Mouse (Mus musculus) MEL (cell line): ENCODE data around the gene Gjc3. TPM values are rescaled to one million over a fixed set of nuclear protein-coding genes. Genes with fewer than 3 reads are reported as not detected.
"Not testable (repeated sequence)": the region's sequence is repeated elsewhere in the genome, so short reads cannot be mapped to it uniquely, and the experiment has no call there.

ENCODE experiments used
- DNase-seq: peaks from one replicate; pipeline ENCODE4 v3.0.0; 2011; ENCODE audit warnings: low read depth, low spot score
- H3K27ac ChIP-seq: 2 replicates; pipeline ENCODE4 v1.5.1; 2012; ENCODE audit warnings: low read depth, mild to moderate bottlenecking, control low read depth, low read length, moderate library complexity; ENCODE audit not compliant: control insufficient read depth
- H3K27me3 ChIP-seq, 2 experiments: fragments of 150-350 bp in 1 of 2; sonication (generic) in 1 of 2; 2 replicates each; pipeline ENCODE4 v1.6.1; 2012; ENCODE audit warnings: low read length in 2 of 2, mild to moderate bottlenecking in 2 of 2, improper control_type of control experiment in 1 of 2, moderate library complexity in 1 of 2; ENCODE audit not compliant: insufficient read depth in 2 of 2, control insufficient read depth in 1 of 2
- H3K36me3 ChIP-seq, 2 experiments: 2 replicates each; pipeline ENCODE4 v1.6.1; 2012 to 2014; ENCODE audit warnings: low read length in 2 of 2, improper control_type of control experiment in 1 of 2, inconsistent platforms in 1 of 2, mild to moderate bottlenecking in 1 of 2; ENCODE audit not compliant: insufficient read depth in 2 of 2, control insufficient read depth in 1 of 2
- H3K4me1 ChIP-seq, 2 experiments: fragments of 150-350 bp in 1 of 2; sonication (generic) in 1 of 2; 2 replicates each; pipeline ENCODE4 v1.6.1; 2012; ENCODE audit warnings: low read length in 2 of 2, improper control_type of control experiment in 1 of 2, mild to moderate bottlenecking in 1 of 2; ENCODE audit not compliant: insufficient read depth in 2 of 2, control insufficient read depth in 1 of 2
- H3K4me3 ChIP-seq, 2 experiments: fragments of 150-350 bp in 1 of 2; sonication (generic) in 1 of 2; 2 replicates each; pipeline ENCODE4 v1.5.1; 2012; ENCODE audit warnings: low read depth in 2 of 2, low read length in 2 of 2, mild to moderate bottlenecking in 2 of 2, moderate library complexity in 2 of 2, control low read depth in 1 of 2, improper control_type of control experiment in 1 of 2; ENCODE audit not compliant: control insufficient read depth in 1 of 2, insufficient read depth in 1 of 2
- H3K79me2 ChIP-seq: 2 replicates; pipeline ENCODE4 v1.6.1; 2012; ENCODE audit warnings: mild to moderate bottlenecking, low read length, moderate library complexity; ENCODE audit not compliant: control insufficient read depth, poor library complexity, insufficient read depth
- H3K9ac ChIP-seq: 2 replicates; pipeline ENCODE4 v1.6.1; 2012; ENCODE audit warnings: low read depth, mild to moderate bottlenecking, control low read depth, low read length, moderate library complexity; ENCODE audit not compliant: control insufficient read depth, poor library complexity, severe bottlenecking
- H3K9me3 ChIP-seq: fragments of 150-350 bp; sonication (generic); replicated peaks from 2 replicates; pipeline ENCODE4 v1.6.1; 2012; ENCODE audit warnings: mild to moderate bottlenecking, low read length, improper control_type of control experiment, moderate library complexity; ENCODE audit not compliant: insufficient read depth
- CHD2 ChIP-seq: IDR thresholded peaks from 2 replicates; pipeline ENCODE4 v1.6.1; 2011; ENCODE audit warnings: low read length, improper control_type of control experiment
- EP300 ChIP-seq, 2 experiments: IDR thresholded peaks; 2 replicates each; pipeline ENCODE4 v1.6.1; 2011; ENCODE audit warnings: improper control_type of control experiment in 2 of 2, low read length in 2 of 2, low read depth in 1 of 2, mild to moderate bottlenecking in 1 of 2
- ETS1 ChIP-seq: IDR thresholded peaks from 2 replicates; pipeline ENCODE4 v1.6.1; 2012; ENCODE audit warnings: low read depth, mild to moderate bottlenecking, inconsistent platforms, low read length, improper control_type of control experiment, moderate library complexity
- KAT2A ChIP-seq: conservative IDR thresholded peaks from 2 replicates; pipeline ENCODE4 v1.6.1; 2012; ENCODE audit warnings: low read depth, low read length, improper control_type of control experiment, inconsistent platforms
- MAZ ChIP-seq: IDR thresholded peaks from 2 replicates; pipeline ENCODE4 v1.6.1; 2012; ENCODE audit warnings: low read depth, mild to moderate bottlenecking, inconsistent platforms, low read length, improper control_type of control experiment
- MEF2A ChIP-seq: IDR thresholded peaks from 2 replicates; pipeline ENCODE4 v1.6.1; 2014; ENCODE audit warnings: low read depth, mild to moderate bottlenecking, inconsistent platforms, low read length, improper control_type of control experiment; ENCODE audit not compliant: poor library complexity, insufficient replicate concordance, severe bottlenecking; ENCODE audit errors: extremely low read depth
- MXI1 ChIP-seq: IDR thresholded peaks from 2 replicates; pipeline ENCODE4 v1.6.1; 2011; ENCODE audit warnings: mild to moderate bottlenecking, low read depth, low read length, improper control_type of control experiment
- NELFE ChIP-seq: IDR thresholded peaks from 2 replicates; pipeline ENCODE4 v1.6.1; 2011; ENCODE audit warnings: low read depth, low read length, improper control_type of control experiment
- NRF1 ChIP-seq: IDR thresholded peaks from 2 replicates; pipeline ENCODE4 v1.6.1; 2014; ENCODE audit warnings: low read depth, mild to moderate bottlenecking, inconsistent platforms, low read length, improper control_type of control experiment, moderate library complexity; ENCODE audit not compliant: poor library complexity, insufficient read depth, severe bottlenecking
- POLR2A ChIP-seq, 2 experiments: IDR thresholded peaks; 2 replicates each; pipeline ENCODE4 v1.6.1; 2011 to 2012; ENCODE audit warnings: low read length in 2 of 2, mild to moderate bottlenecking in 2 of 2, control low read depth in 1 of 2, improper control_type of control experiment in 1 of 2, low read depth in 1 of 2, moderate library complexity in 1 of 2; ENCODE audit not compliant: control insufficient read depth in 1 of 2, insufficient read depth in 1 of 2, poor library complexity in 1 of 2
- POLR2AphosphoS2 ChIP-seq: IDR thresholded peaks from 2 replicates; pipeline ENCODE4 v1.6.1; 2011; ENCODE audit warnings: low read length, improper control_type of control experiment
- POLR2AphosphoS5 ChIP-seq: IDR thresholded peaks from 2 replicates; pipeline ENCODE4 v1.6.1; 2012; ENCODE audit warnings: low read depth, borderline replicate concordance, mild to moderate bottlenecking, inconsistent platforms, low read length, moderate library complexity, mixed read lengths
- RAD21 ChIP-seq: IDR thresholded peaks from 2 replicates; pipeline ENCODE4 v1.6.1; 2011; ENCODE audit warnings: mild to moderate bottlenecking, low read depth, low read length, improper control_type of control experiment
- RCOR1 ChIP-seq: IDR thresholded peaks from 2 replicates; pipeline ENCODE4 v1.6.1; 2012; ENCODE audit warnings: low read depth, mild to moderate bottlenecking, inconsistent platforms, low read length, improper control_type of control experiment
- SIN3A ChIP-seq: IDR thresholded peaks from 2 replicates; pipeline ENCODE4 v1.6.1; 2012; ENCODE audit warnings: low read length, improper control_type of control experiment, inconsistent platforms
- SMC3 ChIP-seq: IDR thresholded peaks from 2 replicates; pipeline ENCODE4 v1.6.1; 2011; ENCODE audit warnings: low read depth, low read length, improper control_type of control experiment
- TBP ChIP-seq: IDR thresholded peaks from 2 replicates; pipeline ENCODE4 v1.8.0; 2011; ENCODE audit warnings: low read depth, low read length, improper control_type of control experiment
- UBTF ChIP-seq: IDR thresholded peaks from 2 replicates; pipeline ENCODE4 v1.6.1; 2012; ENCODE audit warnings: low read depth, mild to moderate bottlenecking, inconsistent platforms, low read length, improper control_type of control experiment, moderate library complexity, borderline replicate concordance; ENCODE audit not compliant: insufficient read depth
- USF1 ChIP-seq: IDR thresholded peaks from 2 replicates; pipeline ENCODE4 v1.6.1; 2014; ENCODE audit warnings: low read depth, mild to moderate bottlenecking, inconsistent platforms, low read length, improper control_type of control experiment, moderate library complexity
- ZKSCAN1 ChIP-seq: IDR thresholded peaks from 2 replicates; pipeline ENCODE4 v1.6.1; 2012; ENCODE audit warnings: low read depth, mild to moderate bottlenecking, inconsistent platforms, low read length, improper control_type of control experiment, moderate library complexity
- ZMIZ1 ChIP-seq: IDR thresholded peaks from 2 replicates; pipeline ENCODE4 v1.6.1; 2012; ENCODE audit warnings: low read depth, mild to moderate bottlenecking, inconsistent platforms, low read length, improper control_type of control experiment, moderate library complexity
- ZNF384 ChIP-seq: IDR thresholded peaks from 2 replicates; pipeline ENCODE4 v1.6.1; 2012; ENCODE audit warnings: low read depth, mild to moderate bottlenecking, inconsistent platforms, low read length, improper control_type of control experiment
- polyA plus RNA-seq, 2 experiments: library from polyadenylated mRNA; stranded (reverse) in 1 of 2; unstranded in 1 of 2; fragments of >175 nt in 1 of 2; fragments of >200 nt in 1 of 2; gene quantifications; 2 replicates each; pipeline versions ENCODE4 v1.2.1 to v1.2.4; 2012; ENCODE audit warnings: low replicate concordance in 2 of 2, low read depth in 1 of 2; ENCODE audit not compliant: insufficient read length in 2 of 2, insufficient read depth in 1 of 2, missing spikeins in 1 of 2
- total RNA-seq: library from RNA; depleted of rRNA; stranded (reverse); fragments of 300-350 nt; gene quantifications from 2 replicates; pipeline ENCODE4 v1.2.3, GENCODE M21; 2012

Gjc3 gene
- total and polyA plus RNA-seq, 3 experiments: not detected

GRCm38 (mm10) chr5:137936486-137936885, 26.4 kb downstream of the Gjc3 start:
- Histone ChIP-seq H3K79me2 (no peaks in the 10 kb centered on the region), H3K9ac (no peak overlapping the region), H3K27me3 (peaks cover 0 to 2% of the 10 kb centered on the region in 2 experiments; a peak in 2 of 4 replicates), H3K27ac (no peak overlapping the region), H3K9me3 (no peaks in the 10 kb centered on the region), H3K4me3 (no peak overlapping the region), H3K4me1 (no peaks in the 10 kb centered on the region), H3K36me3 (no peaks in the 10 kb centered on the region)
- TF ChIP-seq MXI1 (no peak), POLR2A (IDR thresholded peaks at IDR 0.05; ENCODE audit: control insufficient read depth in 1 of 2, insufficient read depth in 1 of 2, low read depth in 1 of 2, low read length in 2 of 2, poor library complexity in 1 of 2) (no peak), USF1 (no peak), TBP (no peak), POLR2AphosphoS2 (no peak), SMC3 (no peak), RCOR1 (no peak)
- DNase-seq: no peak

- not testable (repeated sequence) for H3K79me2 ChIP-seq, H3K4me3 ChIP-seq, H3K9me3 ChIP-seq, DNase-seq, H3K36me3 ChIP-seq, H3K9ac ChIP-seq, H3K4me1 ChIP-seq, H3K27ac ChIP-seq, H3K27me3 ChIP-seq
Observed at GRCm38 (mm10) chr5:137933934-137934333, 29.0 kb downstream of the Gjc3 start.

- Histone ChIP-seq H3K27me3 (peaks cover 10 to 12% of the 10 kb centered on the region in 2 experiments), H3K27ac (no peak overlapping the region), H3K79me2 (no peaks in the 10 kb centered on the region), H3K9me3 (no peaks in the 10 kb centered on the region), H3K4me1 (no peaks in the 10 kb centered on the region), H3K9ac (no peak overlapping the region), H3K4me3 (no peak overlapping the region), H3K36me3 (no peaks in the 10 kb centered on the region)
- no peak for DNase-seq
- TF ChIP-seq TBP (no peak), EP300 (IDR thresholded peaks at IDR 0.05; ENCODE audit: low read depth in 1 of 2, low read length in 2 of 2) (no peak), SIN3A (no peak), RAD21 (no peak), ETS1 (no peak), MEF2A (no peak), NRF1 (no peak), POLR2AphosphoS5 (no peak), MAZ (no peak), SMC3 (no peak), POLR2AphosphoS2 (no peak), UBTF (no peak), NELFE (no peak), ZKSCAN1 (no peak), CHD2 (no peak), ZMIZ1 (no peak), KAT2A (no peak), ZNF384 (no peak)
- TF ChIP-seq, all 39 proteins: peak for 0
Observed at GRCm38 (mm10) chr5:137928439-137928838, 34.5 kb downstream of the Gjc3 start.
